Mouse (Mus musculus): ENCODE data around the gene Lgals3bp. TPM values are rescaled to one million over a fixed set of nuclear protein-coding genes. Genes with fewer than 3 reads are reported as not detected.

The Lgals3bp gene
- polyA plus RNA-seq, 1 experiment from 2014 or later, result 5.1 TPM

- H3K27me3 ChIP-seq (replicated peaks), result 0 out of 2 replicates have a peak, but pooled peaks cover 5% of the 10 kb centered on the region
- no peaks in the 10 kb centered on the region for H3K9me3 ChIP-seq (replicated peaks)
- H3K27ac ChIP-seq (ENCODE audit: poor library complexity, severe bottlenecking), result no peak overlapping the region
- H3K4me3 ChIP-seq, result no peak overlapping the region
- H3K9ac ChIP-seq, result no peak overlapping the region
- no peak for ATAC-seq (ENCODE audit: insufficient number of reproducible peaks, low FRiP score)
- 55% methylated on average over 7 of the region's 7 CpGs for WGBS
- H3K4me2 ChIP-seq, result no peak overlapping the region
- no peaks in the 10 kb centered on the region for H3K4me1 ChIP-seq (replicated peaks)
- no peaks in the 10 kb centered on the region for H3K36me3 ChIP-seq
Measured at GRCm38 (mm10) chr11:118372641-118373040, 29.3 kb downstream of the Lgals3bp start.

- Histone ChIP-seq H3K4me2 (no peak overlapping the region), H3K27ac (ENCODE audit: poor library complexity, severe bottlenecking) (no peak overlapping the region), H3K27me3 (replicated peaks) (0 out of 2 replicates have a peak, but pooled peaks cover 5% of the 10 kb centered on the region), H3K9me3 (replicated peaks) (no peaks in the 10 kb centered on the region), H3K36me3 (no peaks in the 10 kb centered on the region), H3K9ac (no peak overlapping the region), H3K4me3 (no peak overlapping the region), H3K4me1 (replicated peaks) (no peaks in the 10 kb centered on the region)
- ATAC-seq (ENCODE audit: insufficient number of reproducible peaks, low FRiP score), result no peak
- 75% methylated on average over 7 of the region's 7 CpGs for WGBS
Measured at GRCm38 (mm10) chr11:118371876-118372275, 30.0 kb downstream of the Lgals3bp start.

GRCm38 (mm10) chr11:118369657-118370056, 32.2 kb downstream of the Lgals3bp start:
- no peak overlapping the region for H3K4me3 ChIP-seq
- no peaks in the 10 kb centered on the region for H3K9me3 ChIP-seq (replicated peaks)
- peaks cover 17% of the 10 kb centered on the region for H3K4me1 ChIP-seq (replicated peaks)
- H3K36me3 ChIP-seq, result no peaks in the 10 kb centered on the region
- H3K27ac ChIP-seq (ENCODE audit: poor library complexity, severe bottlenecking), result no peak overlapping the region
- WGBS, result 66% methylated on average over 8 of the region's 8 CpGs
- no peak for ATAC-seq (ENCODE audit: insufficient number of reproducible peaks, low FRiP score)
- H3K4me2 ChIP-seq, result no peak overlapping the region
- H3K9ac ChIP-seq, result no peak overlapping the region
- H3K27me3 ChIP-seq (replicated peaks), result 0 out of 2 replicates have a peak, but pooled peaks cover 5% of the 10 kb centered on the region

GRCm38 (mm10) chr11:118369251-118369650, 32.6 kb downstream of the Lgals3bp start:
- Histone ChIP-seq H3K36me3 (no peaks in the 10 kb centered on the region), H3K9me3 (replicated peaks) (no peaks in the 10 kb centered on the region), H3K9ac (no peak overlapping the region), H3K4me2 (no peak overlapping the region), H3K4me1 (replicated peaks) (peaks cover 19% of the 10 kb centered on the region), H3K4me3 (no peak overlapping the region), H3K27ac (ENCODE audit: poor library complexity, severe bottlenecking) (no peak overlapping the region), H3K27me3 (replicated peaks) (0 out of 2 replicates have a peak, but pooled peaks cover 5% of the 10 kb centered on the region)
- no peak for ATAC-seq (ENCODE audit: insufficient number of reproducible peaks, low FRiP score)
- 75% methylated on average over 5 of the region's 5 CpGs for WGBS

GRCm38 (mm10) chr11:118368330-118368729, 33.6 kb downstream of the Lgals3bp start:
- Histone ChIP-seq H3K4me3 (no peak overlapping the region), H3K36me3 (no peaks in the 10 kb centered on the region), H3K27me3 (replicated peaks) (0 out of 2 replicates have a peak, but pooled peaks cover 3% of the 10 kb centered on the region), H3K9me3 (replicated peaks) (no peaks in the 10 kb centered on the region), H3K9ac (no peak overlapping the region), H3K4me2 (no peak overlapping the region), H3K27ac (ENCODE audit: poor library complexity, severe bottlenecking) (no peak overlapping the region), H3K4me1 (replicated peaks) (peaks cover 26% of the 10 kb centered on the region)
- 61% methylated on average over 3 of the region's 3 CpGs for WGBS
- ATAC-seq (ENCODE audit: insufficient number of reproducible peaks, low FRiP score), result no peak

- Histone ChIP-seq H3K4me1 (replicated peaks) (peaks cover 42% of the 10 kb centered on the region), H3K4me3 (no peak overlapping the region), H3K27me3 (replicated peaks) (no peaks in the 10 kb centered on the region), H3K9me3 (replicated peaks) (no peaks in the 10 kb centered on the region), H3K36me3 (no peaks in the 10 kb centered on the region), H3K9ac (no peak overlapping the region), H3K4me2 (no peak overlapping the region), H3K27ac (ENCODE audit: poor library complexity, severe bottlenecking) (no peak overlapping the region)
- ATAC-seq (ENCODE audit: insufficient number of reproducible peaks, low FRiP score), result no peak
- 62% methylated on average over 8 of the region's 8 CpGs for WGBS
Measured at GRCm38 (mm10) chr11:118366559-118366958, 35.3 kb downstream of the Lgals3bp start.

- no peak for ATAC-seq (ENCODE audit: insufficient number of reproducible peaks, low FRiP score)
- no peak overlapping the region for H3K4me2 ChIP-seq
- WGBS, result 35% methylated on average over 3 of the region's 3 CpGs
- no peaks in the 10 kb centered on the region for H3K9me3 ChIP-seq (replicated peaks)
- H3K4me1 ChIP-seq (replicated peaks), result peaks cover 42% of the 10 kb centered on the region
- no peak overlapping the region for H3K9ac ChIP-seq
- no peaks in the 10 kb centered on the region for H3K27me3 ChIP-seq (replicated peaks)
- H3K4me3 ChIP-seq, result no peak overlapping the region
- 0 out of 2 replicates have a peak overlapping the region, but pooled peaks have one; percentile 37 for H3K27ac ChIP-seq (ENCODE audit: poor library complexity, severe bottlenecking)
- no peaks in the 10 kb centered on the region for H3K36me3 ChIP-seq
Measured at GRCm38 (mm10) chr11:118366108-118366507, 35.8 kb downstream of the Lgals3bp start.

- peak overlapping the region; percentile 58 for H3K27ac ChIP-seq (ENCODE audit: poor library complexity, severe bottlenecking)
- no peaks in the 10 kb centered on the region for H3K36me3 ChIP-seq
- no peak overlapping the region for H3K4me3 ChIP-seq
- no peak overlapping the region for H3K4me2 ChIP-seq
- peaks cover 49% of the 10 kb centered on the region for H3K4me1 ChIP-seq (replicated peaks)
- H3K9me3 ChIP-seq (replicated peaks), result no peaks in the 10 kb centered on the region
- no peaks in the 10 kb centered on the region for H3K27me3 ChIP-seq (replicated peaks)
- peak; percentile 27; the same call in 1 of the 2 replicates for ATAC-seq (ENCODE audit: insufficient number of reproducible peaks, low FRiP score)
- no peak overlapping the region for H3K9ac ChIP-seq
- WGBS, result 33% methylated on average over 7 of the region's 7 CpGs
Measured at GRCm38 (mm10) chr11:118365171-118365570, 36.7 kb downstream of the Lgals3bp start.

- Histone ChIP-seq H3K4me3 (no peak overlapping the region), H3K27me3 (replicated peaks) (no peaks in the 10 kb centered on the region), H3K36me3 (no peaks in the 10 kb centered on the region), H3K9me3 (replicated peaks) (no peaks in the 10 kb centered on the region), H3K27ac (ENCODE audit: poor library complexity, severe bottlenecking) (peak overlapping the region; percentile 81; the same call in 1 of the 2 replicates), H3K9ac (no peak overlapping the region), H3K4me1 (replicated peaks) (peaks cover 49% of the 10 kb centered on the region), H3K4me2 (no peak overlapping the region)
- WGBS, result 81% methylated on average over 4 of the region's 4 CpGs
- no peak for ATAC-seq (ENCODE audit: insufficient number of reproducible peaks, low FRiP score)
Measured at GRCm38 (mm10) chr11:118364021-118364420, 37.9 kb downstream of the Lgals3bp start.

- peak overlapping the region; percentile 42; the same call in 1 of the 2 replicates for H3K4me2 ChIP-seq
- H3K4me1 ChIP-seq (replicated peaks), result peaks cover 49% of the 10 kb centered on the region
- WGBS, result under 1% methylated on average over 8 of the region's 8 CpGs
- peak; percentile 84 for ATAC-seq (ENCODE audit: insufficient number of reproducible peaks, low FRiP score)
- no peaks in the 10 kb centered on the region for H3K9me3 ChIP-seq (replicated peaks)
- peak overlapping the region; percentile 28; the same call in 1 of the 2 replicates for H3K9ac ChIP-seq
- no peak overlapping the region for H3K4me3 ChIP-seq
- no peaks in the 10 kb centered on the region for H3K36me3 ChIP-seq
- H3K27ac ChIP-seq (ENCODE audit: poor library complexity, severe bottlenecking), result peak overlapping the region; percentile 81
- no peaks in the 10 kb centered on the region for H3K27me3 ChIP-seq (replicated peaks)
Measured at GRCm38 (mm10) chr11:118362971-118363518, 38.8 kb downstream of the Lgals3bp start.

- WGBS, result 61% methylated on average over 1 of the region's 1 CpGs
- peaks cover 49% of the 10 kb centered on the region for H3K4me1 ChIP-seq (replicated peaks)
- no peaks in the 10 kb centered on the region for H3K9me3 ChIP-seq (replicated peaks)
- H3K9ac ChIP-seq, result peak overlapping the region; percentile 16; the same call in 1 of the 2 replicates
- no peaks in the 10 kb centered on the region for H3K36me3 ChIP-seq
- H3K4me2 ChIP-seq, result peak overlapping the region; percentile 42; the same call in 1 of the 2 replicates
- H3K27ac ChIP-seq (ENCODE audit: poor library complexity, severe bottlenecking), result peak overlapping the region; percentile 81
- no peak overlapping the region for H3K4me3 ChIP-seq
- ATAC-seq (ENCODE audit: insufficient number of reproducible peaks, low FRiP score), result no peak
- H3K27me3 ChIP-seq (replicated peaks), result no peaks in the 10 kb centered on the region
Measured at GRCm38 (mm10) chr11:118362501-118362900, 39.4 kb downstream of the Lgals3bp start.
